Mouse (Mus musculus): ENCODE measurements around the gene Gm2244. TPM values are rescaled to one million over a fixed set of nuclear protein-coding genes. Genes with fewer than 3 reads are reported as not detected.
"Not testable (repeated sequence)": the region's sequence is repeated elsewhere in the genome, so short reads cannot be mapped to it uniquely, and the experiment has no call there.

Gm2244 gene
- not detected in 2 replicates for polyA plus RNA-seq (2015; fragmentation: Nextera tagmentation; extraction: Ambion mirVana)

GRCm38 (mm10) chr14:19549863-19550262, at the start of gene Gm2244:
Gm2244 (minus strand) TSS chr14:19549963.
- H3K36me3 ChIP-seq (ENCODE audit: insufficient read depth, low read length); H3K27me3 ChIP-seq (ENCODE audit: insufficient read depth, low read length): not testable (repeated sequence)
- 71% methylated on average over 1 of the region's 3 CpGs for WGBS

GRCm38 (mm10) chr14:19584804-19585667, 35.3 kb upstream of the Gm2244 start, which contains the start of gene Gm2237:
Gm2237 (minus strand) TSS chr14:19585135.
- peak within 1 kb of the TSS; percentile 46 for H3K4me3 ChIP-seq (ENCODE audit: low read length)
- H3K27ac ChIP-seq (ENCODE audit: low read length); H3K27me3 ChIP-seq (ENCODE audit: insufficient read depth, low read length); H3K36me3 ChIP-seq (ENCODE audit: insufficient read depth, low read length); ATAC-seq (ENCODE audit: low FRiP score, low TSS enrichment); H3K9me3 ChIP-seq (ENCODE audit: low read length); H3K4me1 ChIP-seq (ENCODE audit: insufficient read depth, low read length): not testable (repeated sequence)
- H3K9ac ChIP-seq (replicated peaks; ENCODE audit: low read length): peak within 1 kb of the TSS; percentile 60; the same call in 1 of the 2 replicates
- 0% methylated on average over 3 of the region's 62 CpGs for WGBS
- peak within 1 kb of the TSS; percentile 41 for H3K4me2 ChIP-seq (replicated peaks; ENCODE audit: low read depth, low read length)

More at GRCm38 (mm10) chr14:19549863-19550262, at the start of gene Gm2244:
- not testable (repeated sequence) for H3K4me1 ChIP-seq (ENCODE audit: insufficient read depth, low read length); H3K27ac ChIP-seq (ENCODE audit: low read length); H3K4me3 ChIP-seq (ENCODE audit: low read length); H3K9ac ChIP-seq (replicated peaks; ENCODE audit: low read length); ATAC-seq (ENCODE audit: low FRiP score, low TSS enrichment); H3K4me2 ChIP-seq (replicated peaks; ENCODE audit: low read depth, low read length); H3K9me3 ChIP-seq (ENCODE audit: low read length)

Other genes starting within 250 kb of the Gm2244 start
- gene Gm21738, start 131.0 kb downstream of the Gm2244 start, polyA plus RNA-seq (2015; fragmentation: Nextera tagmentation; extraction: Ambion mirVana): 0.58 TPM in 1 of 2 replicates, not detected in the other
- gene Gm2237, start 35.2 kb upstream of the Gm2244 start, polyA plus RNA-seq (2015; fragmentation: Nextera tagmentation; extraction: Ambion mirVana): 1.4 and 1.7 TPM in 2 replicates
- not detected in 2 replicates for gene Gm5458, start 52.6 kb upstream of the Gm2244 start, polyA plus RNA-seq (2015; fragmentation: Nextera tagmentation; extraction: Ambion mirVana)
- gene Nid2, start 201.3 kb upstream of the Gm2244 start, polyA plus RNA-seq (2015; fragmentation: Nextera tagmentation; extraction: Ambion mirVana): 147 and 148 TPM in 2 replicates

Data from kidney, embryonic 16.5 days (tissue).